Mouse (Mus musculus): ENCODE results near the gene Plekha1.

The Plekha1 gene

GRCm38 (mm10) chr7:130918260-130918659 lies 52.7 kb downstream of the Plekha1 start:
- in situ Hi-C loops (cut with MboI, MseI) = no loop called here

DNA sequence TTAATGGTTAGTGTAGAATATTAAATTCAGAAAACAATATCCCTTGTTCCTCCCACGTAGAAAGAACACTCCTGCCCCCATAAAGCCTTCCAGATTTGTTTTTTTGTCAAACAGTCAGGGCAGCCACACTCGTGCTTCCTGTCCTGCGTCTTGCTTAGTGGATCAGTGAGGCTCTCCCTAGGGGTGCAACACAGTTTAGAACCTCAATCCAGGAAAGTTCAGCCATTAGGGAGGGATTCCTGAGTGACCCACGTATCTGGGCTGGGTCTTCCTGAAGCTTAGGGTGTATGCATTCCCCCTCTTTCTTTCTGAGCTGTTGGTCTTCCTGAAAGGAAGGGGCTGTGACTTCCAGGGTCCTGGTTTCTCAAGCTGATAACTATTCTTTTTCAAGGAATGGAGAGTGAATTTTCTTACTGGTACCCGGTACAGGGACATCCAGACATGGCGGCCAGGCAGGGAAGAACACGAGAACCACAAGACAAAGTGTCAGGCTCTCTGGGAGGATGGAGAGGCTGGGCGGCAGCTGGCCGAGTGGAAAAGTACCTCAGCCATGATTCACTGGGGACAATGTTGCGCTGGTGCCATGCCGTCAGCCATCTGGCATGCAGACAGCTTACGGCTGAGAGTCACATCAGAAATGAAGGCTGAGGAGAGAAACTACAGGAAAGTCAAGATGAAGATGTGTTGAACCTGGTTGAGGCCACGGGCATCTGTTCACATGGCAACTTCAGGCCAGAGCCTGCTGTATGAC lies 57.6 kb downstream of the Plekha1 start:
- in situ Hi-C loops (cut with MboI, MseI) = no loop called here

GRCm38 (mm10) chr7:130930401-130930800 lies 64.8 kb downstream of the Plekha1 start:
- in situ Hi-C loops (cut with MboI, MseI) = loop anchor here (5.0 kb wide), 1 partner anchor 158 kb away; the partner anchor contains the start of gene Btbd16

- in situ Hi-C loops (cut with MboI, MseI) = loop anchor here (5.0 kb wide), 1 partner anchor 161 kb away; the partner anchor contains the start of gene Btbd16
Measured at GRCm38 (mm10) chr7:130932921-130933320, 67.4 kb downstream of the Plekha1 start.

DNA sequence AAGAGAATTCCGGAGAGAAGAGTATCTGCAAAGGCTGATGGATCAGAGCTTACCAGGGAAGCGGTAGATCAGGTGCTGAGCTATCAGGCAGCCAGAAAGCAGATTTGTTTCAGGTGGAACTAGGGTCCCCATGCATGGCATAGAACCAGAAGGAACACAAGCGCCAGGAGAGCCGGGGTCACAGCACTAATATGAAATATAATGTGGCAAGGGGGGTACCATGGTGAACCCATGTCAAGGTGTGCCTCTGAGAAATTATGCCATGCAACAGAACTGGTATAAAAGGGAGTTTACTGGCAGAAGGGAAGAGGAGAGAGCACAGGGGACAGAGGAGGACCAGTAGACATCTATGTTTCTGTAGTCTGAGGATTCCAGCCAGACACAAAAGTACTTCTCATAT lies 69.1 kb downstream of the Plekha1 start:
- in situ Hi-C loops (cut with MboI, MseI) = loop anchor here (5.0 kb wide), 1 partner anchor 162 kb away; the partner anchor contains the start of gene Btbd16

DNA sequence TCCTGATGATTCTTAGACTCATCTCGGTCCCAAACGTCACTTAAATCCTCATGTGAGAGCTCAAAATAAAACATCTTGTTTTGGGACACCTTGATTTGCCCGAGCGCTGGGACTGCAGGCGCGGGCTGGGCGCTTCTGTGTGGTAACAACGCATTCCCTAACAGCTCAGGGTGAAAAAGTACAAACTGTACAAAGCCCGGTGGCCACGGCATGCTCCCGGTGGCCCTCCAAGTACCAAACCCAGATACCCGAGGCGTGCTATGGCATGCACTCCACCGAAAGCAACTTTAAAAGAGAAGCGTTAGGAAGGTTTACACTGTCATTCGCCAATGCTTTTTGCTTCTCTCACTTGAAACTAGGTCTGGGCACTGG lies 69.9 kb downstream of the Plekha1 start:
- in situ Hi-C loops (cut with MboI, MseI) = no loop called here

DNA sequence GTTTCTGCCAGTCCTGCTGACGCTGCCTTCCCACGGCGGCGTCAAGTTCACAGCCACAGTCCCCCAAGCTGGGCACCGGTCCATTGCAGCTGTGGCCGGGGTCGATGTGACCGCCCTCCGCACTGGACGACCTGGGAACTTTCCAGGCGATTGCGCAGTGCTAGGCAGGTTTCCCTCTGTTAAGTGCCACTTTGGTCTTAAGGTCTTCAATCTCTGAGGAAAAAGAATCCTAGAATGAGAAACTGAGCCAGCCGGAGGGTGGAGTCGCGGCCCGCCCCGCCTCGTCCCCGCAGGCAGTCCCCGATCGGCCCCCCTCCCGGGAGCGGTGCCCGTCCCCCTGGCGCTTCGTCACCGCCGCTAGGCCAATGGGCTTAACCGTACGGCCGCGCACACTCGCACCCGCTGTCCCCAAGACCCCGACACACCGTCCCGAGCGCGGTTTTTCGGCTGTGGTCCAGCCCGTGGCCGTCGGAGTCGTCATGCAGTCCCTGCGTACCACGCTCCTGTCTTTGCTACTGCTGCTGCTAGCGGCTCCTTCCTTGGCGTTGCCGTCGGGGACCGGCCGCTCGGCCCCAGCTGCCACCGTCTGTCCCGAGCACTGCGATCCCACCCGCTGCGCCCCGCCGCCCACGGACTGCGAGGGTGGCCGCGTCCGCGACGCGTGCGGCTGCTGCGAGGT lies 70.4 kb downstream of the Plekha1 start, which contains the start of gene Htra1:
TSS of gene Htra1 (plus strand) at position 319 of the 679 bp plus-strand sequence.
- in situ Hi-C loops (cut with MboI, MseI) = no loop called here

- in situ Hi-C loops (cut with MboI, MseI) = no loop called here
Measured at GRCm38 (mm10) chr7:130936472-130936951, 71.0 kb downstream of the Plekha1 start.

GRCm38 (mm10) chr7:130937266-130937841 lies 71.8 kb downstream of the Plekha1 start:
- in situ Hi-C loops (cut with MboI, MseI) = no loop called here

DNA sequence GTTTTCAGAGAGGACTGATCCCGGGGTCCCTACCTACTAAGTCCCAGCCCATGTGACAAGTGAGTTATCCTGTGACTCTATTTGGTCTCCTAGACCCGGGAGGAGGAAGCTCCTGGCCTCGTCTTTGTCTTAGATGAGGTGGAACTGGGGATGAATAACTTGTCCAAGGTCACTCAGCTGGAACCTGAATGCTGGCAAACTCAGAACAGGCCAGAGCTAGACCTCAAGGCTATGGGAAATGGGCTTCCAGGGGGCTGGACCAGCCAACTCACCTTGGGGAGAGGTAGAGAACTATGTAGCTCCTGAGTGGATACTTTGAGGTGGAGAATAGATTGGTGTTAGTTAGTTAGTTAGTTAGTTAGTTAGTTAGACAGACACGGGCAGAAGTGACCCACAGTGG lies 72.4 kb downstream of the Plekha1 start:
- in situ Hi-C loops (cut with MboI, MseI) = no loop called here

DNA sequence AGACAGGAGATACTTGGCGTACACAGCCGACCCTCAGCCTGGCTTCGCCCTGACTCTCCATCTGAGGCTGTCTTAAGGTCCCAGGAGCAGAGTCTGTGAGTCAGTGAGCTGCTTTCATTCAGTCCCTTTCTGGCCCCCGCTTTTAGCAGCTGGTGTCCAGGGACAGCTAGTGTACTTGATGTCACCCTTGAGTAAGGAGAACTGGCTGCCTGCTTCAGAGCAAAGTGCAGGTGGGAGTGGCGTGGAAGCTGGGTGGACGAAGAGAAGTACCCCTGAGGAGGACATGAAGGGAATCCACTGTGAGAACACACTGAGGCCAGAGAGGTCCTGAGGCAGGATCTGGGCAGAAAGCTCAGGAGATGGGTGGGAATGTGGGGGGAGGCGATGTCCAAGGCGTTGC lies 73.3 kb downstream of the Plekha1 start:
- in situ Hi-C loops (cut with MboI, MseI) = no loop called here

DNA sequence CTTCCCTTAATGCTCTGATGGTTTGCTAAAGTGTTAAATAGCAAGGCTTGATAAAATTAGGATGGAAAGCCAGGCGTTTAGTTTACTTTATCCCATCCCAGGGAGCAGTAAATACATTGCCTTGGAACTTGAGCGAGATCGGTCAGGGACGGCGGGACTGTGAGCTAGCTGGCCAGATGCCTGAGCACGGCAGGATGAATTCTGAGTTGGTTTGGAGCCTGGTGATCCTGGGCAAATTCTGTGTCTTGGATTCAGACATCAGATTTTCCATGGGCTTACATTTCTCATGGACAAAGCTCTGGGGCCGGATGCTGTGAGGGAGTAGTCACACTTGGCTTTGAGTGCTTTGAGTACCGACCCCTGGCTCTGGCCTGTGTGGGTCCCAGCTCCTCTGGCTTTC lies 75.2 kb downstream of the Plekha1 start:
- in situ Hi-C loops (cut with MboI, MseI) = no loop called here

DNA sequence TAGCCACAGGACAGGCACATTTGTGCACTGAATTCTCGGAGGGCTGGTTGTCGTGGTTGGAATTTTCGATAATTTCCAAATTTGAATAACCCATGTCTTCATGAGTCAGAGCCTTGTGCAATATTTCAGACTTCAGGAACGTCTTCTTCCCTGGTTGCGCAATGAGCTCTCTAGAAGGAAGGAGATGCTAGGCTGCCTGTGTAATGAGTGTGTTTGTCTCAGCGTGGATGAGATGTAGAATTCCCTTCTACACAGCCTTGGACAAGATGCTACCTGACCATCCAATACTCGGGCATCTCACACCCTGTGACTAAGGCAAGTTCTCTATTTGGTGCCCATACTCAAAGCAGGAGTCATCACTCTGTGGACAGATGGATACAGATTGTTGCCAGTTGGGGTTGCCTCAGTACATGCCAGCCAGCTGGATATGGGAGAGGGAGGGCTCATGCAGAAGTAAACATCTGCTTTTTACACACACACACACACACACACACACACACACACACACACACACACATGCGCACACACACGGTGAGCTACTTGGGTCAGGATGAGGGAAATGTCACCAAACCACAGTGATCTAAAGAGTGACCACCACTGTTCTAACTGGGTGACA lies 77.8 kb downstream of the Plekha1 start:
- in situ Hi-C loops (cut with MboI, MseI) = no loop called here

- in situ Hi-C loops (cut with MboI, MseI) = no loop called here
Measured at GRCm38 (mm10) chr7:130944766-130945475, 79.4 kb downstream of the Plekha1 start.

DNA sequence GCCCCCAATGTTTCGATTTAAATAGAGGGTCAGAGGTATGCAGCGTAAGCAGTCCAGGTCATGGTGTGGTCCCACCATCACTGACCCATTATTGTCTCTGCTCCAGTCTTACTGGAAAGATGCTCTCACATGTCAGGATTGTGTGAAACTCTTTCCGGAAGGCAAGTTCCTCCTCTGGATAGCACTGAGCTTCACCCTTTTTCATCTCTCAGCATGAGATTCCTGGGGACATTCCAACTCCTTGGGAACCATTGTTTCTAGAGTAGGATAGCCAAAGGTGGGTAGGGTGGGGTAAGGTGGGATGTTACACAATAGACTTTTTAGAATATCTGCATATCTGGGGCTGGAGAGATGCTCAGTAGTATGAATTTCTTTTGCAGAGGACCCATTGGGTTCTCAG lies 80.2 kb downstream of the Plekha1 start:
- in situ Hi-C loops (cut with MboI, MseI) = no loop called here

DNA sequence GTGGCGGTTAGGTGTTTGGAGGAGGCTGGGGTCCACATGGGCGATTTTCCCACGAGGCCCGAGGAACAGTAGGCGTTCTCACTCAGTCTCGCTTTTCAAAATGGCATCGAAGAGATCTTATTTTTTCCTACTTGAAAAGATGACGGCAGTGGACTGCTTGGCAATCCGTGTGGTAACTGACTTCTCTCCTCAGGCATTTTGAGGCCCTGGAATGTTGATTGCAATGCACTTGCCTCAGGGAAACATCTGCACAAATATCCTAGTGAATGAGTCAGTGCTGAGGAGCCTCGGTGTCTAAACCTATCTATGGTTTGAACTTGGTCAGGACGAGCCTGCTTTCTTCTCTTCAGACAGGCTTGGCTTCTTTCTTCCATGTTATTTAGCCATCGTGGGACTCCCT lies 80.7 kb downstream of the Plekha1 start:
- in situ Hi-C loops (cut with MboI, MseI) = no loop called here

DNA sequence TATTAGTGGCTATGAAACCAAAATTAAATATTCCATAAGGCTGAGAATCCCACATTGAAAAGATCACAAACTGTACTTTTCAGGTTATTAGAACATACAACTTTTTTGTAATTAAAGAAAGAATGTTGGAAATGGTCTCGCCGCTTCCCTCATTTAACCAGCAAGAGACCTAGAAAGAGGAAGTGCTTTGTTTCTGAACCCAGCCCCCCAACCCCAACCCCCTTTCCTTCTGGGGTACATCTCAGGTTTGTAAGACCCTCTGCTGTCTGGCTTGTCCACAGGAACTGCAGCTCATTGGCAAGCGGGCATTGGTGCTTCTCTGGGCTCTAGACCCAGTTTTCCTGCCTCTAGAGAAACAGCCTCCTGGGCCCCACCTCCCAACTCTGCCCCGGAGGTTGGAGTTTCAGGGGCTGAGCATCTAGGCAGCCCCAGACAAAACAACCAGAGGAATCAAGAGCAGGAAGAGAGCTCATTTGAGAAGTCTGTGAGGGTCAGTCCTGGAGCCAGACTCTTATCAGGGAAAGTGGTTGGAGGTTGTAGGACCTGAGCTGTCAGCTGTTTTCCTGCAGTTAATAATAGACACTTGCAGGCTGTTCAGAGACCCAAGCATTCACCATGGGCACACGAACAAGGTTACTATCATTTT lies 83.1 kb downstream of the Plekha1 start:
- in situ Hi-C loops (cut with MboI, MseI) = no loop called here

GRCm38 (mm10) chr7:130949331-130949751 lies 83.8 kb downstream of the Plekha1 start:
- in situ Hi-C loops (cut with MboI, MseI) = no loop called here

DNA sequence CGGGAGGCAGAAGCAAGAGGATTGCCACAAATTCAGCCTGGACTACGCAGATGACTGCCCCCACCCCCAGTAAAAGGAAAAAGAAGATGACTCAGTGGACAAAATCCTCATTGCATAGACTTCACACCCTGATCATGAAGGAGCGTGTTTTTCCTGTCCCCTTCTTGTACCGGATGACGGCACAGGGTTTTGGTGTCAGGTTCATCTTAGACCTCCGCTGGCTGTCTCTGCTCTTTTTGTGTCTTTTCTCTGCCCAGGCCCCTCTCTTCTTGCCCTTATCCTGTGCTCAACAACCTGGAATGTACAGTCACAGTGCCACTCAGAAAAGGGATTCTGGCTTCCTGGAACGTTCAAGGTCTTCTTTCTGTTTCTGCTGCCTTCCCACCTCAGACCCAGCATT lies 84.9 kb downstream of the Plekha1 start:
- in situ Hi-C loops (cut with MboI, MseI) = no loop called here

GRCm38 (mm10) chr7:130951004-130951403 lies 85.4 kb downstream of the Plekha1 start:
- in situ Hi-C loops (cut with MboI, MseI) = no loop called here

DNA sequence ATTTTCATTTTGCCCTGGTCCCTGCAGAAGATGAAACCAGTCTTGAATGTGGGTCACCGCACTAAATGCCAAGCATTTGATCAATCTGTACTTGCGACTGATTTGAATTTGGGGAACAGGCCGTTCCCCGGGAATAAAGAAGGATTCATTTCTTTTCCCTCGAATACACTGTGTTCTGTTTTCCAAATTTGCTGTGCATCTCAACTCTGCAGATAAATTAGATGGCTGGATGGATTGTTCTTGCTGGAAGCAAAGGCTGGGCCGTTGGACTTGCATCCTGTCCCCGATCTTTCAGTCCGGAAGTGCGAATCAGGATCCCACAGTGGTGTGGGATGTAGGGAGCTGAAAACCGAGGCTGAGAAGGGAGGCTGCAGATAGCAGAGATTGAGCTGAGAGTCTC lies 87.8 kb downstream of the Plekha1 start:
- in situ Hi-C loops (cut with MboI, MseI) = no loop called here
